Mouse (Mus musculus) heart, adult 2 months (tissue): Measurements from ENCODE around the gene Tns3.

Experiments
- CTCF ChIP-seq: fragments of 200-600 bp; IDR thresholded peaks from 2 replicates; pipeline ENCODE4 v1.8.1; 2022; ENCODE audit warnings: antibody characterized with exemption, mild to moderate bottlenecking, moderate library complexity
- POLR2A ChIP-seq: fragments of 200-500 bp; IDR thresholded peaks from 2 replicates; pipeline ENCODE4 v1.6.1; 2011; ENCODE audit warnings: mild to moderate bottlenecking, low read depth, low read length, control low read depth; ENCODE audit not compliant: insufficient read depth

- TF ChIP-seq CTCF, result no peak
- no peak for TF ChIP-seq POLR2A
These were observed 27.7 kb downstream of the Tns3 start for GRCm38 (mm10) chr11:8636680-8637079.
